Mouse (Mus musculus) left cerebral cortex, postnatal 10 days (tissue): ENCODE measurements at regions not wholly inside any gene's neighbourhood (a gene's known extent, or its start where the extent isn't known, plus 50 kb on each side); places are given as distances from the start of the nearest gene placed in this dataset.
A peak's percentile ranks its signal among the peaks of the same experiment; 100 is the strongest.

Experiments used
- DNase-seq, 2 experiments: peaks; one replicate each; pipeline ENCODE4 v3.0.0; 2021 to 2022; ENCODE audit warnings: low spot score in 2 of 2, mixed read lengths in 1 of 2; ENCODE audit errors: extremely low spot score in 1 of 2
- intact Hi-C: fragments of 180-260 bp; cut with DNase I; formaldehyde crosslinking; loops from one replicate; pipeline ENCODE4 v1.15.1; 2025

GRCm38 (mm10) chr8:57705957-57706356, 53.1 kb upstream of the Galnt7 start:
- intact Hi-C loops = no loop called here
- DNase-seq = no peak

- DNase-seq = no peak
- intact Hi-C loops = no loop called here
These were observed 51.3 kb upstream of the Galnt7 start for GRCm38 (mm10) chr8:57704161-57704560.

DNA sequence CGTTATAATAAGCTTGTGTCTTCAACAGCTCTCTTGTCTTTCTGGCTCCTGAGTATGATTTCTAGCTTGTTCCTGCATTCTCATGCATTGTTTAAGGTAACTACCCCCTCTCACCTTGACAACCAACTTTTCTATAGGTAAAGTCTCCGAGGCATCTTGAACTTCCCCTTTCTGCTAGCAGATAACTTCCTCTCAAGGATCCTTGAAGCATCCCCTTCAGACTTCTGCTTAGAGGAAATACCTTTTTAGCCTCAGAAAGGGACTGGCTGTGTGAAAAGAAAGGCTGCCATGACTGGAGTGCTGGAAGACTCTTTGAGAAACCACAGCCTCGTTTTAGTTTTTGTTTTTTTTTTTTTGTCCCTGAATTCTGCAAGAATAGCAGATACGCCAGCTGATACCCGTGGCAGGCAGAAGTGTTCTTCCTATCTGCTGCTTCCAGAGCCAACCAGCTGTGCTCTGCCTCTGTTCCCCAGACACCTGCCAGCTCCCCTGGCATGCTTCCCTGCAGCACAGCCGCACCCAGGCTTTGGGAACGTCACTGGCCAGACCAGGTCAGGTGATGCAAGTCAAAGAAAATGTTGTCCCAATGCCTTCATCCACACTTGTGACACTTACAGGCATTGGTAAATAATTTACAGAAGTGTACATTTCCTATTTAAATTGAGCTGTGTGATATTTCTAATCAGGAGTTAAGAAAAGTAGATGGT, 49.7 kb upstream of the Galnt7 start:
- intact Hi-C loops = no loop called here
- DNase-seq = peak in 1 of 2 experiments; percentile 23
